Mouse (Mus musculus) heart, embryonic 10.5 days (tissue): ENCODE data around the gene Mlph. TPM values are rescaled to one million over a fixed set of nuclear protein-coding genes. Genes with fewer than 3 reads are reported as not detected.

Experiments used
- DNase-seq: peaks from one replicate; pipeline ENCODE4 v3.0.0-alpha.2; 2017; ENCODE audit warnings: low spot score
- H3K27ac ChIP-seq: fragments of 300-500 bp; sonication (generic); 2 replicates; pipeline ENCODE4 v1.5.1; 2016; ENCODE audit warnings: mild to moderate bottlenecking
- H3K27me3 ChIP-seq: fragments of 300-500 bp; sonication (generic); 2 replicates; pipeline ENCODE4 v1.6.1; 2016; ENCODE audit warnings: mild to moderate bottlenecking; ENCODE audit not compliant: poor library complexity, insufficient read depth, severe bottlenecking
- H3K36me3 ChIP-seq: fragments of 300-500 bp; sonication (generic); 2 replicates; pipeline ENCODE4 v1.6.1; 2016; ENCODE audit warnings: mild to moderate bottlenecking, moderate library complexity
- H3K4me1 ChIP-seq: fragments of 300-500 bp; sonication (generic); 2 replicates; pipeline ENCODE4 v1.6.1; 2016; ENCODE audit warnings: mild to moderate bottlenecking
- H3K4me3 ChIP-seq: fragments of 300-500 bp; sonication (generic); 2 replicates; pipeline ENCODE4 v1.5.1; 2016; ENCODE audit warnings: mild to moderate bottlenecking, moderate library complexity
- H3K9me3 ChIP-seq: fragments of 300-500 bp; sonication (generic); 2 replicates; pipeline ENCODE4 v1.6.1; 2016; ENCODE audit warnings: mild to moderate bottlenecking, moderate library complexity
- WGBS: fragments of 180-500 bp; shearing (Covaris S2); methylation state at CpG from one replicate; pipeline ENCODE4 v1.1.7; 2016; 5-methylcytosine and 5-hydroxymethylcytosine counted together
- polyA plus RNA-seq: library from polyadenylated mRNA; unstranded; fragments of >200 nt; fragmentation: Nextera tagmentation; extraction: Ambion mirVana; gene quantifications from 2 replicates; pipeline ENCODE4 v1.2.1, GENCODE M21; 2016

The Mlph gene
- polyA plus RNA-seq, 1 experiment from 2014 or later = 0.26 TPM

GRCm38 (mm10) chr1:90952808-90953207 is 37.9 kb downstream of the Mlph start, which contains the start of gene Prlh:
Gene Prlh (plus strand): TSS chr1:90953108.
- Histone ChIP-seq H3K4me3 (no peak within 1 kb of the TSS), H3K9me3 (no peaks in the 10 kb centered on the region), H3K27ac (no peak within 1 kb of the TSS), H3K4me1 (peaks cover 3% of the 10 kb centered on the region; the same call in 1 of the 2 replicates), H3K27me3 (peaks cover 28% of the 10 kb centered on the region), H3K36me3 (no peaks in the 10 kb centered on the region)
- WGBS = 78% methylated on average over 8 of the region's 8 CpGs
- DNase-seq = no peak

- Histone ChIP-seq H3K9me3 (no peaks in the 10 kb centered on the region), H3K27me3 (peaks cover 37% of the 10 kb centered on the region), H3K4me3 (no peak overlapping the region), H3K4me1 (peaks cover 3% of the 10 kb centered on the region; the same call in 1 of the 2 replicates), H3K27ac (no peak overlapping the region), H3K36me3 (no peaks in the 10 kb centered on the region)
- no peak for DNase-seq
- 84% methylated on average over 11 of the region's 11 CpGs for WGBS
These were observed 38.8 kb downstream of the Mlph start for GRCm38 (mm10) chr1:90953688-90954087.

GRCm38 (mm10) chr1:90956245-90957096 is 41.6 kb downstream of the Mlph start:
- Histone ChIP-seq H3K36me3 (no peaks in the 10 kb centered on the region), H3K27ac (no peak overlapping the region), H3K4me3 (no peak overlapping the region), H3K27me3 (peaks cover 53% of the 10 kb centered on the region), H3K4me1 (peaks cover 3% of the 10 kb centered on the region; the same call in 1 of the 2 replicates), H3K9me3 (no peaks in the 10 kb centered on the region)
- 26% methylated on average over 7 of the region's 7 CpGs for WGBS
- no peak for DNase-seq

GRCm38 (mm10) chr1:90962526-90962925 is 47.6 kb downstream of the Mlph start:
- H3K27ac ChIP-seq = no peak overlapping the region
- 22% methylated on average over 4 of the region's 4 CpGs for WGBS
- H3K9me3 ChIP-seq = no peaks in the 10 kb centered on the region
- no peak for DNase-seq
- no peaks in the 10 kb centered on the region for H3K36me3 ChIP-seq
- peaks cover 53% of the 10 kb centered on the region for H3K27me3 ChIP-seq
- no peak overlapping the region for H3K4me3 ChIP-seq
- H3K4me1 ChIP-seq = peaks cover 19% of the 10 kb centered on the region

GRCm38 (mm10) chr1:90962994-90963393 is 48.1 kb downstream of the Mlph start:
- Histone ChIP-seq H3K27ac (no peak overlapping the region), H3K36me3 (no peaks in the 10 kb centered on the region), H3K4me3 (no peak overlapping the region), H3K27me3 (peaks cover 48% of the 10 kb centered on the region), H3K9me3 (no peaks in the 10 kb centered on the region), H3K4me1 (peaks cover 24% of the 10 kb centered on the region)
- 38% methylated on average over 3 of the region's 3 CpGs for WGBS
- no peak for DNase-seq

- Histone ChIP-seq H3K36me3 (no peaks in the 10 kb centered on the region), H3K27ac (peak overlapping the region; percentile 33; the same call in 1 of the 2 replicates), H3K27me3 (peaks cover 12% of the 10 kb centered on the region), H3K9me3 (no peaks in the 10 kb centered on the region), H3K4me1 (peaks cover 50% of the 10 kb centered on the region), H3K4me3 (no peak overlapping the region)
- WGBS = 73% methylated on average over 7 of the region's 7 CpGs
- no peak for DNase-seq
These were observed 52.7 kb downstream of the Mlph start for GRCm38 (mm10) chr1:90967583-90967982.

- H3K36me3 ChIP-seq = no peaks in the 10 kb centered on the region
- H3K27me3 ChIP-seq = peaks cover 4% of the 10 kb centered on the region; the same call in 1 of the 2 replicates
- no peak overlapping the region for H3K27ac ChIP-seq
- WGBS = 81% methylated on average over 4 of the region's 4 CpGs
- no peak for DNase-seq
- no peaks in the 10 kb centered on the region for H3K9me3 ChIP-seq
- peaks cover 52% of the 10 kb centered on the region for H3K4me1 ChIP-seq
- no peak overlapping the region for H3K4me3 ChIP-seq
These were observed 53.8 kb downstream of the Mlph start for GRCm38 (mm10) chr1:90968649-90969048.

- WGBS = 38% methylated on average over 9 of the region's 9 CpGs
- no peaks in the 10 kb centered on the region for H3K36me3 ChIP-seq
- peaks cover 56% of the 10 kb centered on the region for H3K4me1 ChIP-seq
- H3K4me3 ChIP-seq = no peak within 1 kb of the TSS
- H3K27ac ChIP-seq = peak within 1 kb of the TSS; percentile 68
- peaks cover 4% of the 10 kb centered on the region; the same call in 1 of the 2 replicates for H3K27me3 ChIP-seq
- H3K9me3 ChIP-seq = no peaks in the 10 kb centered on the region
- DNase-seq = no peak
These were observed 54.5 kb downstream of the Mlph start, which contains the start of gene Rab17 for GRCm38 (mm10) chr1:90969347-90969784. Gene Rab17 (minus strand): TSS chr1:90969661.

GRCm38 (mm10) chr1:90969881-90970390 is 55.1 kb downstream of the Mlph start:
- peak overlapping the region; percentile 44; the same call in 1 of the 2 replicates for H3K27ac ChIP-seq
- DNase-seq = no peak
- H3K27me3 ChIP-seq = peaks cover 4% of the 10 kb centered on the region; the same call in 1 of the 2 replicates
- H3K36me3 ChIP-seq = no peaks in the 10 kb centered on the region
- no peaks in the 10 kb centered on the region for H3K9me3 ChIP-seq
- WGBS = 80% methylated on average over 10 of the region's 10 CpGs
- H3K4me3 ChIP-seq = no peak overlapping the region
- peaks cover 60% of the 10 kb centered on the region for H3K4me1 ChIP-seq

GRCm38 (mm10) chr1:90972911-90973573 is 58.2 kb downstream of the Mlph start:
- H3K4me3 ChIP-seq = peak overlapping the region; percentile 12; the same call in 1 of the 2 replicates
- peak; percentile 93 for DNase-seq
- peak overlapping the region; percentile 85 for H3K27ac ChIP-seq
- H3K9me3 ChIP-seq = no peaks in the 10 kb centered on the region
- H3K4me1 ChIP-seq = peaks cover 66% of the 10 kb centered on the region
- H3K36me3 ChIP-seq = no peaks in the 10 kb centered on the region
- H3K27me3 ChIP-seq = no peaks in the 10 kb centered on the region
- 15% methylated on average over 9 of the region's 9 CpGs for WGBS

GRCm38 (mm10) chr1:90973574-90973911 is 58.7 kb downstream of the Mlph start:
- H3K4me3 ChIP-seq = no peak overlapping the region
- H3K27me3 ChIP-seq = no peaks in the 10 kb centered on the region
- H3K36me3 ChIP-seq = no peaks in the 10 kb centered on the region
- H3K4me1 ChIP-seq = peaks cover 65% of the 10 kb centered on the region
- peak overlapping the region; percentile 85 for H3K27ac ChIP-seq
- H3K9me3 ChIP-seq = no peaks in the 10 kb centered on the region
- 89% methylated on average over 2 of the region's 2 CpGs for WGBS
- no peak for DNase-seq

GRCm38 (mm10) chr1:90974906-90975649 is 60.2 kb downstream of the Mlph start:
- 30% methylated on average over 12 of the region's 12 CpGs for WGBS
- Histone ChIP-seq H3K27ac (peak overlapping the region; percentile 67), H3K27me3 (no peaks in the 10 kb centered on the region), H3K4me1 (peaks cover 53% of the 10 kb centered on the region), H3K9me3 (no peaks in the 10 kb centered on the region), H3K36me3 (no peaks in the 10 kb centered on the region), H3K4me3 (no peak overlapping the region)
- no peak for DNase-seq
